Mouse (Mus musculus) olfactory bulb, adult 2 months (tissue): ENCODE data around the gene Vdr. TPM values are rescaled to one million over a fixed set of nuclear protein-coding genes. Genes with fewer than 3 reads are reported as not detected.

Experiments used
- H3K27ac ChIP-seq: fragments of 200-500 bp; 2 replicates; pipeline ENCODE4 v1.5.1; 2012; ENCODE audit warnings: low read depth, low read length; ENCODE audit not compliant: insufficient read depth
- H3K4me1 ChIP-seq: fragments of 200-500 bp; 2 replicates; pipeline ENCODE4 v1.6.1; 2012; ENCODE audit warnings: low read length; ENCODE audit not compliant: control insufficient read depth, insufficient read depth
- H3K4me3 ChIP-seq: fragments of 200-500 bp; 2 replicates; pipeline ENCODE4 v1.5.1; 2012; ENCODE audit warnings: mild to moderate bottlenecking, low read depth, low read length, moderate library complexity; ENCODE audit not compliant: insufficient read depth
- CTCF ChIP-seq: fragments of 200-500 bp; IDR thresholded peaks from 2 replicates; pipeline ENCODE4 v1.5.1; 2012; ENCODE audit warnings: low read depth, mild to moderate bottlenecking, low read length, moderate library complexity; ENCODE audit not compliant: insufficient read depth
- POLR2A ChIP-seq: fragments of 200-500 bp; IDR thresholded peaks from 2 replicates; pipeline ENCODE4 v1.6.1; 2012; ENCODE audit warnings: mild to moderate bottlenecking, low read depth, low read length, moderate library complexity; ENCODE audit not compliant: insufficient read depth
- WGBS: fragments of 180-500 bp; shearing (Covaris S2); methylation state at CpG from one replicate; pipeline ENCODE4 v1.1.7; 2018; 5-methylcytosine and 5-hydroxymethylcytosine counted together
- polyA plus RNA-seq: library from polyadenylated mRNA; stranded (reverse); fragments of >200 nt; gene quantifications from 2 replicates; pipeline ENCODE4 v1.2.4, GENCODE M21; 2012; ENCODE audit warnings: low replicate concordance; ENCODE audit not compliant: missing spikeins, insufficient read depth, insufficient read length

Vdr gene
- polyA plus RNA-seq, 1 experiment, result not detected

- WGBS, result 60% methylated on average over 18 of the region's 18 CpGs
- Histone ChIP-seq H3K27ac (no peak overlapping the region), H3K4me3 (peak overlapping the region; percentile 23; the same call in 1 of the 2 replicates), H3K4me1 (peaks cover 7% of the 10 kb centered on the region)
- TF ChIP-seq POLR2A (no peak), CTCF (no peak)
Measured at GRCm38 (mm10) chr15:97863494-97863881, 46.9 kb downstream of the Vdr start.

GRCm38 (mm10) chr15:97862881-97863493, 47.4 kb downstream of the Vdr start:
- WGBS, result 57% methylated on average over 14 of the region's 14 CpGs
- Histone ChIP-seq H3K4me1 (peaks cover 7% of the 10 kb centered on the region), H3K4me3 (peak overlapping the region; percentile 23; the same call in 1 of the 2 replicates), H3K27ac (no peak overlapping the region)
- TF ChIP-seq CTCF, result no peak
- no peak for TF ChIP-seq POLR2A

- TF ChIP-seq POLR2A, result no peak
- no peak for TF ChIP-seq CTCF
- Histone ChIP-seq H3K4me1 (peaks cover 7% of the 10 kb centered on the region), H3K4me3 (no peak overlapping the region), H3K27ac (no peak overlapping the region)
- WGBS, result 85% methylated on average over 3 of the region's 3 CpGs
Measured at GRCm38 (mm10) chr15:97860353-97860752, 50.1 kb downstream of the Vdr start.

GRCm38 (mm10) chr15:97858431-97858830, 52.0 kb downstream of the Vdr start:
- 89% methylated on average over 4 of the region's 4 CpGs for WGBS
- Histone ChIP-seq H3K4me3 (no peak overlapping the region), H3K4me1 (peaks cover 9% of the 10 kb centered on the region), H3K27ac (no peak overlapping the region)
- TF ChIP-seq CTCF (no peak), POLR2A (no peak)

GRCm38 (mm10) chr15:97854551-97854950, 55.9 kb downstream of the Vdr start:
- no peak overlapping the region for H3K4me3 ChIP-seq
- WGBS, result 18% methylated on average over 6 of the region's 6 CpGs
- H3K27ac ChIP-seq, result no peak overlapping the region
- H3K4me1 ChIP-seq, result peaks cover 6% of the 10 kb centered on the region
- TF ChIP-seq POLR2A (no peak), CTCF (no peak)

- H3K4me3 ChIP-seq, result no peak overlapping the region
- WGBS, result 40% methylated on average over 8 of the region's 8 CpGs
- peaks cover 10% of the 10 kb centered on the region for H3K4me1 ChIP-seq
- TF ChIP-seq CTCF (no peak), POLR2A (no peak)
- no peak overlapping the region for H3K27ac ChIP-seq
Measured at GRCm38 (mm10) chr15:97854059-97854458, 56.4 kb downstream of the Vdr start.

- 98% methylated on average over 3 of the region's 3 CpGs for WGBS
- Histone ChIP-seq H3K4me1 (peaks cover 10% of the 10 kb centered on the region), H3K27ac (no peak overlapping the region), H3K4me3 (no peak overlapping the region)
- TF ChIP-seq POLR2A, result no peak
Measured at GRCm38 (mm10) chr15:97852291-97852690, 58.1 kb downstream of the Vdr start.

- Histone ChIP-seq H3K4me3 (no peak overlapping the region), H3K27ac (no peak overlapping the region), H3K4me1 (peaks cover 10% of the 10 kb centered on the region)
- WGBS, result 87% methylated on average over 5 of the region's 5 CpGs
- no peak for TF ChIP-seq POLR2A
- no peak for TF ChIP-seq CTCF
Measured at GRCm38 (mm10) chr15:97851011-97851410, 59.4 kb downstream of the Vdr start.

GRCm38 (mm10) chr15:97850441-97850840, 60.0 kb downstream of the Vdr start:
- Histone ChIP-seq H3K4me3 (no peak overlapping the region), H3K27ac (no peak overlapping the region), H3K4me1 (peaks cover 10% of the 10 kb centered on the region)
- 31% methylated on average over 2 of the region's 2 CpGs for WGBS
- TF ChIP-seq CTCF, result peak; percentile 54; the same call in 1 of the 2 replicates
- TF ChIP-seq POLR2A, result no peak
